Mouse (Mus musculus) bone marrow, adult 2 months (tissue): ENCODE data around the gene 4930415O20Rik.

Source experiments
- CTCF ChIP-seq: fragments of 200-500 bp; IDR thresholded peaks from 2 replicates; pipeline ENCODE4 v1.5.1; 2011; ENCODE audit warnings: low read length, control low read depth; ENCODE audit not compliant: control insufficient read depth, insufficient read depth
- POLR2A ChIP-seq: fragments of 200-500 bp; IDR thresholded peaks from 2 replicates; pipeline ENCODE4 v1.6.1; 2011; ENCODE audit warnings: low read depth, mild to moderate bottlenecking, control low read depth, low read length, borderline replicate concordance; ENCODE audit not compliant: control insufficient read depth

- no peak for TF ChIP-seq CTCF
- no peak for TF ChIP-seq POLR2A
Observed at GRCm38 (mm10) chr15:98630540-98630939, 59.7 kb downstream of the 4930415O20Rik start, which contains the start of gene Cacnb3.
